Mouse (Mus musculus) lung, adult 2 months (tissue): ENCODE data around the gene Zfp952.

Experiments
- CTCF ChIP-seq: fragments of 200-500 bp; IDR thresholded peaks from 2 replicates; pipeline ENCODE4 v1.5.1; 2011; ENCODE audit warnings: mild to moderate bottlenecking, low read length, control low read depth; ENCODE audit not compliant: insufficient read depth
- POLR2A ChIP-seq: fragments of 200-500 bp; IDR thresholded peaks from 2 replicates; pipeline ENCODE4 v1.6.1; 2011; ENCODE audit warnings: low read depth, mild to moderate bottlenecking, control low read depth, low read length, borderline replicate concordance; ENCODE audit errors: extremely low read depth

DNA sequence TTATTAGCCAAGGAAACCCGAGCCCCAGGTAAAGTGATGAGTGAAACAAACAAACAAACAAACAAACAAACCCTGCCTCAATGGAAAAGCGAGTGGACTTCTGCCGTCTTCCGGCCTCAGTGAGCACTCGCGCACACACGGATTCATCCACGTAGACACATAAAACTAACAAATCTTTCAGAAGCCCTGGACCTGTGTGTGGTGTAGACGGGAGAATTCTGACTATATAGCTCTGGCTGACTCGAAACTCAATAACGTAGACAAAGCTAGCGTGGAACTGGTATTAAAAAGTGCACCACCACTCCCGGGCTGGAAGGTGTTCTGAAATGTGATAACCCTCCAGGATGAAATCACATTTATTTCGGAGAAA, 27.7 kb upstream of the Zfp952 start:
- TF ChIP-seq POLR2A: no peak
- no peak for TF ChIP-seq CTCF
